In genomic region chr11:88621789-88622188, GRCm38 (mm10) we compare ENCODE assay signal across 11 mouse cellular contexts.
DNase-seq lines count a peak whose midpoint lies in the region; ATAC-seq and TF ChIP-seq lines count a peak whose summit lies in the region.
"Had no signal": no experiment of that assay in that cellular context is flagged by ENCODE, and none has a peak within 500 bp of the region (broad histone marks: within the 10 kb centered on the region; RNA-seq: fewer than 3 reads in every experiment).

No protein-coding gene starts in this region.

- H3K27me3 ChIP-seq in heart, adult 2 months (ENCODE audit: control insufficient read depth, insufficient read depth, low read length) = no peaks in the 10 kb centered on the region
- H3K27me3 ChIP-seq in kidney, embryonic 16.5 days (ENCODE audit: insufficient read depth, low read length) = no peaks in the 10 kb centered on the region
- no peaks in the 10 kb centered on the region for H3K27me3 ChIP-seq in forebrain, embryonic 12.5 days
- H3K27me3 ChIP-seq: midbrain, embryonic 12.5 days had no signal

- ATAC-seq in kidney, embryonic 16.5 days (ENCODE audit: low FRiP score, low TSS enrichment) = no peak
- no peak for ATAC-seq in forebrain, embryonic 12.5 days (ENCODE audit: low FRiP score)
- ATAC-seq: inflammation-experienced regulatory T-cells, adult 6 months had no signal

- WGBS in heart, adult 2 months = 77% methylated on average over 4 of the region's 4 CpGs
- 57% methylated on average over 4 of the region's 4 CpGs for WGBS in kidney, embryonic 16.5 days
- 86% methylated on average over 4 of the region's 4 CpGs for WGBS in forebrain, embryonic 12.5 days

- TF ChIP-seq EP300 in heart, adult 2 months (IDR thresholded peaks at IDR 0.05; ENCODE audit: insufficient read depth, low read depth, low read length) = no peak

- no peaks in the 10 kb centered on the region for H3K9me3 ChIP-seq in kidney, embryonic 16.5 days (ENCODE audit: low read length)
- H3K9me3 ChIP-seq in forebrain, embryonic 12.5 days = no peaks in the 10 kb centered on the region
- H3K9me3 ChIP-seq: midbrain, embryonic 12.5 days had no signal

- H3K4me1 ChIP-seq in heart, adult 2 months (ENCODE audit: control insufficient read depth, insufficient read depth, low read length) = peaks cover 40% of the 10 kb centered on the region
- H3K4me1 ChIP-seq in kidney, embryonic 16.5 days (ENCODE audit: insufficient read depth, low read length) = peaks cover 99% of the 10 kb centered on the region
- H3K4me1 ChIP-seq in forebrain, embryonic 12.5 days = peaks cover 92% of the 10 kb centered on the region

- H3K4me3 ChIP-seq in heart, adult 2 months = no peak overlapping the region
- no peak overlapping the region for H3K4me3 ChIP-seq in kidney, embryonic 16.5 days (ENCODE audit: low read length)
- no peak overlapping the region for H3K4me3 ChIP-seq in forebrain, embryonic 12.5 days (replicated peaks)
- H3K4me3 ChIP-seq: midbrain, embryonic 12.5 days had no signal

- intact Hi-C loops in heart, adult 2 months (cut with DNase I) = loop anchor here (5.0 kb wide), 2 partner anchors 49 to 64 kb away; no protein-coding TSS in a partner anchor

- DNase-seq in heart, adult 2 months = no peak
- no peak for DNase-seq in heart, adult 18-20 months
- no peak for DNase-seq in kidney, adult 8-10 months
- DNase-seq in A20 (ENCODE audit: low read depth, low spot score) = peak; percentile 22
- DNase-seq in right cerebral cortex, postnatal 10 days (ENCODE audit: low spot score in 2 of 2) = no peak
- DNase-seq in right cerebral cortex, postnatal 36 days (ENCODE audit: low spot score in 2 of 2) = no peak

- peaks cover 19% of the 10 kb centered on the region for H3K36me3 ChIP-seq in heart, adult 2 months (ENCODE audit: control insufficient read depth, insufficient read depth, low read length)
- H3K36me3 ChIP-seq in kidney, embryonic 16.5 days (ENCODE audit: insufficient read depth, low read length) = no peaks in the 10 kb centered on the region
- no peaks in the 10 kb centered on the region; the same call in 1 of the 2 replicates for H3K36me3 ChIP-seq in forebrain, embryonic 12.5 days (replicated peaks)

- no peak for TF ChIP-seq POLR2A in heart, adult 2 months (IDR thresholded peaks at IDR 0.05; ENCODE audit: insufficient read depth, low read depth, low read length)

- no peak overlapping the region for H3K4me2 ChIP-seq in kidney, embryonic 16.5 days (replicated peaks; ENCODE audit: low read depth, low read length)
- H3K4me2 ChIP-seq in forebrain, embryonic 12.5 days = no peak overlapping the region
- H3K4me2 ChIP-seq: liver, embryonic 11.5 days; midbrain, embryonic 12.5 days had no signal

- TF ChIP-seq CTCF in heart, adult 2 months (IDR thresholded peaks at IDR 0.05) = no peak

- no peak overlapping the region for H3K9ac ChIP-seq in heart, adult 2 months (ENCODE audit: low read depth, low read length)
- 0 out of 2 replicates have a peak overlapping the region, but pooled peaks have one; percentile 29 for H3K9ac ChIP-seq in kidney, embryonic 16.5 days (replicated peaks; ENCODE audit: low read length)
- H3K9ac ChIP-seq in forebrain, embryonic 12.5 days = 0 out of 2 replicates have a peak overlapping the region, but pooled peaks have one; percentile 9
- H3K9ac ChIP-seq: midbrain, embryonic 12.5 days had no signal

- peak overlapping the region; percentile 87 for H3K27ac ChIP-seq in heart, adult 2 months
- H3K27ac ChIP-seq in kidney, embryonic 16.5 days (ENCODE audit: low read length) = peak overlapping the region; percentile 86
- peak overlapping the region; percentile 51 for H3K27ac ChIP-seq in forebrain, embryonic 12.5 days
- H3K27ac ChIP-seq: midbrain, embryonic 12.5 days had no signal

- peaks cover 1% of the 10 kb centered on the region for H3K79me2 ChIP-seq in heart, adult 2 months (replicated peaks; ENCODE audit: control insufficient read depth, insufficient read depth, low read length)
